Mouse (Mus musculus): Measurements from ENCODE around the gene Dirc2.

GRCm38 (mm10) chr16:35817255-35818089 lies 48.3 kb upstream of the Dirc2 start:
- TF ChIP-seq EP300 (IDR thresholded peaks at IDR 0.05; ENCODE audit: low read depth) = no peak
- TF ChIP-seq CTCF (IDR thresholded peaks at IDR 0.05; ENCODE audit: low read depth) = peak; percentile 100
